Mouse (Mus musculus) megakaryocyte progenitor cell, adult 5-6 weeks (primary cell): ENCODE data around the gene Fbxl16. TPM values are rescaled to one million over a fixed set of nuclear protein-coding genes. Genes with fewer than 3 reads are reported as not detected.

Experiments
- ATAC-seq: replicated peaks from 2 replicates; pipeline ENCODE4 v1.8.0; 2016; ENCODE audit warnings: mild to moderate bottlenecking, moderate TSS enrichment, inconsistent platforms; ENCODE audit not compliant: poor library complexity
- total RNA-seq, 2 experiments: library from RNA; stranded (forward) in 1 of 2; stranded (reverse) in 1 of 2; fragments of 157-497, 149-512 nt in 1 of 2; fragments of 200-1000 nt in 1 of 2; gene quantifications; 2 replicates each; pipeline versions ENCODE4 v1.2.3 to v1.2.4; 2015 to 2017

Gene Fbxl16
- total RNA-seq (2015) (not detected in 2 replicates), total RNA-seq (2017) (not detected in 2 replicates)

DNA sequence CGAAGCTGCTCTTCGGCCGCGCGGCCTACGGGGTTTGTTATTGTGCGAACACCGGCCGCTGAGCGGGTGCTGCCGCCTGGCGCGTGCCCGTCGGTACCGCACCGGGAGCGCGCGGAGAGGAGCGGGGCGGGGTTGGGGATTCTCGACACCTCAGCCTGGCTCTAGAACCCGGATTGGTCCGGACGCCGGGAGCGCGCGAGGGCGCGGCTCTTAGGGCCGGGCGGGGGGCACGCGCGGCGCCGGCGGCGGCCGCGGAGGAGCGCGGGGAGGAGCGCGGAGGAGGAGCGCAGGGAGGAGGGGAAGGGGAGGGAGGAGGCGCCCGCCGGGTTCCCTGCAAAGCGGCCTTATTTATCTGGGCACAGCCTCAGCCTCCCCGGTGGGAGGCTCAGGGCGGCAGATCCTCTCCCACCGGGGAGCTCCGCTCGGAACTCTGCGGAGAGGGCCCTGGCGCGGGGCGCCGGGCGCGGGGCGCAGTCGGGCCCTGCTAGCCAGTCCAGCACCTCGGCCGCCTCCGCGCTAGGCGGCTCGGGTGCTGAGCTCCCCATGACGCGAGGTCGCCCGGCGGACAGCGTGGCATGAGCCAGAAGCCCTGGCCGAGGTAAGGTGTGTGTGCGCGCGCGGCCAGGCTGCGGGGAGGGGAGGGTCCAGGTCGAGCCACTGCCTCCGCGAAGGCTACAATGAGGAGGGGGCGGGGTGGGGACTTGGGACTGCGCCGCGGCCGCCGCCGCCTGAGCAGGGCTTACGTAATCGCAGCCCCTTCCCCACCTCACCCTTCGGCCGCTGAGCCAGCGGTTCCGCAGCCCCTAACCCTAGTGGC lies at the start of gene Fbxl16:
Gene Fbxl16 (plus strand): TSS at position 297 of the 817 bp plus-strand sequence.
- 0 out of 2 replicates have a peak, but pooled peaks have one; percentile 23 for ATAC-seq

DNA sequence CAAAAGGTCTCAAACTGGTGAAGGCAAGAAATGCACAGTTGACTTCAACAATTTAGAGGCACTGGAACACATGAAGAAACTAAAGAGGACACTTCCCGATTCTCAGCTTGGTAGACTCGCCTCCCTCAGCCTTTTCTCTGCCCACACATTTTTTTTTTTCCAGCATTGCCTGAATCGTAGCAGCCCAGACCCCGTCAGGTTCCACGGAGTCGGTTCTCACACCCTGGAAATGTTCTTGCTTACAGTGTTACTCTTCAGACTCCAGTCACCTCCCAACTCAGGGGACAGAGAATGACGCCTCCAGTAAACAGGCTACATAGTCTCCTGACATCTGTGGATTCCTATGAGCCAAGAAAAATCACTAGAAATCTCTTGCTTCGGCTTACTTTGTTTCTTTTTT lies 48.7 kb upstream of the Fbxl16 start:
- ATAC-seq, result no peak

DNA sequence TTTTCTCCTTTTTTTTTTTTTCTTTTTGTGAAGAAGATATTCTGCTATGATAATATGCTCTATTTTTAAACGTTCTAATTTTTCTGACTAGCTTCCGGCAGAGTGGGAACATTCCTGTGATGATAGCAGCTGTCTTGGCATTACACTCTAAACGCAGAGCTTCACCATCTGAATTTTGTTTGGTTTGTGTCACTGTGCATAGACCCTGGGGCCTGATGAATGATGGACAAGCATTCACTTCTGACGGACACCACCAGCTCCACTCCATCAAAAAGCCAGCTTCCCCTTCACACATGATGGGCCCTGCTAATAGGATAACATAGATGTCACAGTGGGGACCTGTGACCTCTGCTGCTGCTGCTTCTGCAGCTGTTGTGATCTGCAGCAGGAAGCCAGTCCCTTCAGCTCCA lies 47.3 kb upstream of the Fbxl16 start:
- ATAC-seq, result no peak

DNA sequence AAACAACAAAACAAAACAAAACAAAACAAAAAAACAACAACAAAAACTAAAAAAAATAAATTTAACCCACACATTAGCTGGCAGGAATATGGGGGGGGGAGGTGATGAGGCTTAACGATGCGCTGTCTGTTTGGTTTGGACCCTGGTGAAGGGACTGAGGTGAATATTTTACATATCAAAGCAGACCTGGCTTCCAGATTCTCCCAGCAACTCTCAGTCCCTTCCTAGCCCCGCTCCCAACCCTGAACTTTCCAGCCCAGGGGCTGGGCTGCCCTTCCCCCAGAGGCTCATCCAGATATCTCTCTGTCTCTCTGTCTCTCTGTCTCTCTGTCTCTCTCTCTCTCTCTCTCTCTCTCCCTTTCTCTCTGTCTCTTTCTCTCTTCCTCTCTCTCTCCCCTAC lies 46.3 kb upstream of the Fbxl16 start:
- ATAC-seq, result no peak

DNA sequence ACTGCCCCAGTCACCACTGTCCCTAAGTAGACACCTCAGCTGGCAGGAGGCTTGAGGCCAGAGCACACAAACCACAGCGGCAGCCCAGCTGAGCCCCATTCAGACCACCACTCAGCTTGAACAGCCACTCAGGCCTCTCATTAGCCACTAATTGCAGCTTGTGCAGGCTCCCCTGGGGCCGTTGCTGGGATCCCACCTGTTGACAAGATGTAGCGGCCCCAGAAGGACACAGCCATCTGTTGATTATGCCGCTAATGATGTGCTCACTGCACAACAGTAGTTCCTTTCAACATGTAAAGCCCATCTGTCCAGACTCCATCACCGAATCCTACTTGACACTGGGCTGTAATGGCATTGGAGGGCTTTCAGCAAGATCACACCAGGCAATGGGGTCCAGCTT lies 43.0 kb upstream of the Fbxl16 start:
- ATAC-seq, result no peak

DNA sequence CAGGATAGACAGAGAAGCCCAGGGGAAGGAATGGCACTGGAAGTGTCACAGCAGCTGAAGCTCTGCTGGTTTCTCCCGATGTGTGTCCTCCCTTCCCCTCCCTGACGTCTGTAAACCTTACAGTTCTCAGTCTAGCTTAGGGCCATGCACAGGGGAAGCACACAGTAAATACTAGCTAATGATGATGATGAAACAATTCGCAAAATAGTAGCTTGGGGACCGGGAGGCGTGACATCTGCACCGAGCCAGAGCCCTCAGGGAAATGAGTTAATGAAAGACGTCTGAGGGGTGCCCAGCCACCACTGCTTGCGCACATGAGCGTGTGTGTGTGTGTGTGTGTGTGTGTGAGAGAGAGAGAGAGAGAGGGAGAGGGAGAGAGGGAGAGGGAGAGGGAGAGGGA lies 39.6 kb upstream of the Fbxl16 start:
- ATAC-seq, result no peak

DNA sequence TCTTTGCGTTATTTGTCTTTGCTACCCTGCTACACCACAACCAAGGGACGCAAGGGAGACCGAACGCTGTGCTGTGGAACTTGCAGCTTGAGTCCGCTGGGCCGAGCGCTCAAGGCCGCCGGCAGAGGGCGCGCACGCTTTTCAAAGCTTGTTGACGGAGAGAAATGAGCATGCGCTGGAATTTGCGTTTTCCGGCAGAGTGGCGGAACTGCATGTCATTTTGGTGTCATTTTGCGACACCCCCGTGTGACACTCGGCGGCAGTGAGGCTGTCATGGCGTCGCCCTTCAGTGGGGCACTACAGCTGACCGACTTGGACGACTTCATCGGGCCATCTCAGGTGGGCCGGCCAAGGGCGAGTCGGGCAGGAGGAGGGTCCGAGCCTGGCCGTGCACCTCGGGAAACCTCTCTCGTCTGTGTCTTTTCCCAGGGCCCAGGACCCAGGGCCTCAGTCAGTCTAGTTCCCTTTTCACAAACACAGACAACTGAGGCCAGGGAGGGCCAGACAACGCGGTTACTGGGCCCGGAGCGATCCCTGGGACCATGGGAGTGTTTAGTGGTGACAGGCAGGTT lies 35.2 kb upstream of the Fbxl16 start, which contains the start of gene Narfl:
Gene Narfl (plus strand): TSS at position 228 of the 572 bp plus-strand sequence.
- peak; percentile 99 for ATAC-seq

DNA sequence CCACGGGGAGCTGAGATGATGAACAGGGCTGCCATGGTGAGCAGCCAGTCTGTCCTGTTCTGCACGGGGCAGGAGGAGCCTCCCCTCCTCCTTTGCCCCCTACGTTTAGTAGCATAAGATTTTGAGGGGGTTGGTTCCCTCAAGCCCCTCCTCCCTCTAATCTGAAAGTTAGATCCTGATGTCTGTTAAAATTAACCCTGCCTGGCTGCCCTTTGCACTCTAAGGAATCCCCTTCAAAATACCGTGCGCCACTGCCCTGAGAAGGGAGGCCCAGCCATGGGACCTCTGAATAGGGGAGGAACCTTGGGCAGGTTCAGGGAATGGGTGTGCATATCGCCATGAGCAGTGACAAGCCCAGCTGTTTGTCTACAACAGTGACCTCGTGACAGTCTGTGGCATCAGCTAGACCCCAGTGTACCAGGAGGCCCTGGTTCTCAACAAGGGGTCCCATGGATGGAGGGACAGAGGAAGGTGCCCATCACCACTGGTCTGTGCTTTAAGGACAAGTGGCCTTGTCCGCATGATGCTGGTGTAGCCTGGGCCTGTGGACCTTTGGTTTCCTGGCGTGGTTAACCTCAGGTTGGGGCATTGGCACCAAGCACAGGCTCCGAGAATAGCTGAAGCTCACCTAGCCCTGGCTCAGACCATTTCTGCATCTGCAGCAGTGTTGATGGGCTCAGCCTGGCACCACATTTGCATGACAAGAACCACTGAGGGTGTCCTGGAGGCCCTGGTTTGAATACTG lies 33.4 kb upstream of the Fbxl16 start:
- no peak for ATAC-seq

DNA sequence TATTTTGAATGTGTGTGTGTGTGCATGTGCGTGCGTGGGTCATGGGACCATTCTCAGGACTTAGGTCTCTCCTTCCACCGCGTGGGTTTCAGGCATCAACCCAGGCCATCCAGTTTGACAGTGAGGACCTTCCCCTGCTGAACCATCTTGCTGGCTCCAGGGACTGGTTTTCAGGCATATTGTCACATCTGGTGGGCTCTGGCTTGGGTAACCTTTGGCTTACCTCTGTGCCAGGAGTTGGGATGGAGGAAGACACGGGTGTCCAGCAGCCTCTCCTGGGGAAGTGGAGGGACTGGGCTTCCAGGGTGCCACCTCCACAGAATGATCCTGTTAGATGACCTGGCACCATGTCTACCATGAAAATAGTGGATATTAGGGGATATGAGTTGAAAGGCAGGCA lies 30.9 kb upstream of the Fbxl16 start:
- ATAC-seq, result no peak

DNA sequence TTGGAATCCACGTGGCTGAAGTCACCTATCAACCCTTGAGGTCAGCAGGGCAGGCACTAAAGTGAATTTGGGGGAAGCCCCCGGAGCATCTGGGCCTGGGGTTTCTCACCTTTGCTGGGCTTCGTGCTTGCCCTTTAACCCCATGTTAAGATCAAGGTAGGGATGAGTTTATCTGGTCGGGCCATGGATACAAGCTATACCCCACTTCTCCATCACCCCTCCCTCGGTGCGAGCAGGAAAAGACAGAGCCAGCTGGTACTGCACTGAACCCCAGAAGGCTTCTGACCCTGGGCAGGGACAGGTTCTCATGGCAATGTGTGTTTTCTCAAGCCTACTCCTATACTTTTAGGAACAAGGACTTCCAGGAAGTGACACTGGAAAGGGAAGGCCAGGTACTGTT lies 27.5 kb upstream of the Fbxl16 start:
- no peak for ATAC-seq

DNA sequence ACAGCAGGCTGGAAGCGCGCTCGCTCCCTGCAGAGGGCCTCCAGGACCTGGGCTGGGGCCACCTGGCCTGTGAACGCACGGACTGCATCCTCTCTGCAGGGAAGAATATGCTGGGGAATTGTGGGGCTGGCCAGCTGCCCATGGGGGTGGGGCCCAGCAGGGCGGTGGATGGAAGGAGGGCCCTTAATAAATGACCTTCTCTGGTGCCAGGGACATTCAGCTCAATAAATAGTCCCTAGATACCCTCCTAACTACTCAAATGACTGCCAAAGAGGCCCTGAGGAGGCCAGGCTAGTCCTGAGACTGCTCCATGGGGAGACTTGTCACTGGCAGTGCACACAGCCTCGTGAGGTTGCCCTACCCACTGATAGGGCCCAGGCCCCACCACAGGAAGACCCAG lies 25.8 kb upstream of the Fbxl16 start:
- no peak for ATAC-seq

DNA sequence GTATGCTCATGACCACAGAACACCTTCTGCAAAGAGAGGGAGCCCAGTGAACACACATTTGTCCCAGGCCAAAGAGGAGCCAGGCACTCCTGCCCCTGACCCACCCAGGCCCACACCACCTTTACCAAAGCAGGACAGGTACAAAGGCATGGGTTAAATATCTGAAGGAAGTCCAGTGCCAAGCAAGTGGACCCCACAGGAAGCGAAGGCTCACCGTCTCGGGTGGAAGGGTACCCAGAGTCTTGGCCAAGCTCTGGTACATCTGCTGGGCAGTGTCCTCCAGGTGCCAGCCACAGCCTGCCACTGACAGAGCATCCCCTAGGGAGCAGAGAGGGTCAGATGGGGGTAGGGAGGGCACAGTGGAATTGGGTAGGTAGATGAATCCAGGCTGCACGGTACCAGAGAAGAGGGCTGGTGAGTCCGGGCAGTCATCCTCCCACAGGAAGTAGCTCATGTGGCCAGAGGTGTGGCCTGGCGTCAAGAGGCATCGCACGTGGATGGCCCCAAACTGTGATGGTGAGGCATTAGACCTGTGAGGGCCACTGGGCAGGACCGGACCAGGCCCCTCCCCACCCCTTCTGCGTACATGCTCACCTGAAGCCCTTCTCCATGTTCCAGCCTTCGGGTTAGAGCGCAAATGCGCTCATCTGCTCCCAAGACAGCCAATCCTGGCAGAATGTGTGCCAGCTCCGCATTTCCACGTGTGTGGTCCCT lies 24.9 kb upstream of the Fbxl16 start:
- ATAC-seq, result no peak

DNA sequence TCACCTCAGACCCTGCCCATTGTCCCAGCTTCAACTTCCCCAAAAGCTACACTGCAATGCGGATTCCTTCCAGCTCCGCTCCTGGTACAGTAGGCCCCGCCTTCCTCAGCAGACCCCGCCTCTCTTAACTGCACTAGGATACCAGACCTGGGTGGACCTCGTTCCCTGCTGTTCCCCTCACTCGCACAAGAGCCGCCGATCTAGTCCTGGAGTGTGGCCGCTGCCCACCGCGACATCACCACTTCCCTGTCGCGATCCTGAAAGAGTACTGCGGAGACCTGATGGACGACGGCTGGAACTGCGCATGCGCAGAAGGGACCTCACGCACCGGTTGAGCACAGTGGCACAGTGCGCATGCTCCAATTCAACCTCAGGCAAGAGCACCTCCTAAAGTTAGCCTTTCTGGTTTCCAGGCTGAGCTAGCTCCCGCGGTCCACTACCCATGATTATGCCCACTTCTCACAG lies 23.6 kb upstream of the Fbxl16 start, which contains the start of gene Haghl:
Gene Haghl (minus strand): TSS at position 393 of the 465 bp plus-strand sequence.
- ATAC-seq, result peak; percentile 87

DNA sequence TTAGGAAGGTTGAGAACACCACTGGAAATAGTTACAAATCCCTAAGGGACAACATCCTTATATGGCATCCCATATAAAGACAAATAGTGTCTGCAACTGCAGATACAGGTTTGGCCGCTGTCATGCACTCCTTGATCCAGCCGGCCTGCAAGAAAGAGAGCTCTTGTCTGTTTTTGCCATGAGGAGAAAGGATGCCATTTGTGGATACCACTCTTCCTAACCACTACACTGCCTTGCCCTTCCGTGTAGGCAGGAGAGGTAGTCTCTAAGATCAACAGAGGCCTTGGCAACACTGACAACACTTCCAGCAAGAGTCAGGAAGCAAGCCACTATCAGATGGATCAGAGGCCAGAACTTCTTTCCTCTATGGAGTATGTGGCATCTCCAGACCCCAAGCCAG lies 22.6 kb upstream of the Fbxl16 start, which contains the start of gene Ccdc78:
Gene Ccdc78 (plus strand): TSS at position 301 of the 400 bp plus-strand sequence.
- ATAC-seq, result no peak

DNA sequence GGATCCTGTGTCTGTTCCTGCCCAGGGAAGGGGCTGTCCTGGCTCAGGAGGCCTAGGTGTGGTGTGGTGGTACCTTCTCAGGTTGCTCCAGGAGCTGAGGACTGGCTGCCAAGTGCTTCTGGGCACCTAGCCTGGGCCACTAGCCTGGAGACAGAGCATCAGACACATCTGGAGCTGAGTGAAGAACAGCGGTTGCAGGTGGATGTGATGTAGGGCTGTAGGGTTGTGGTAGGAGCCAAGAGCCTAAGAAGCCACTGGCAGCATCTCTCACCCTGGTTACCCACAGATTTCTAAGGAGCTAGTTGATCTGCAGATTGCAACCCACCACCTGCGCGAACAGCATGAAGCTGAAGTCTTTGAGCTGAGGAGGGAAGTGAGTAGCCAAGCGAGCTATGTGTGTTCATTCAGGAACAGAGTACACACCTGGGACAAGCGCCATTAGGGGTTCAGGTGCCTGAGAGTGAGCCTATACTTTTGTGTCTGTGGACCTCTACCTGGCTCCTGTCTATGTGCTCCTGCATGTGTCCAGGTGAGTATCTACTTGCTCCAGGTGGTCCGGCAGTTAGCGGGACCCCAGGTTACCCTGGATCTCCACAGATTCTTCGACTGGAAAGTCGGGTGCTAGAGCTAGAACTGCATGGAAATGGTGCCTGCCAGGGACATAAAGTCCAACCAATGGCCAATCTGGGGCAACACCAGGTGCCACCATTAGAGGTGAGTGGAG lies 21.9 kb upstream of the Fbxl16 start:
- no peak for ATAC-seq

DNA sequence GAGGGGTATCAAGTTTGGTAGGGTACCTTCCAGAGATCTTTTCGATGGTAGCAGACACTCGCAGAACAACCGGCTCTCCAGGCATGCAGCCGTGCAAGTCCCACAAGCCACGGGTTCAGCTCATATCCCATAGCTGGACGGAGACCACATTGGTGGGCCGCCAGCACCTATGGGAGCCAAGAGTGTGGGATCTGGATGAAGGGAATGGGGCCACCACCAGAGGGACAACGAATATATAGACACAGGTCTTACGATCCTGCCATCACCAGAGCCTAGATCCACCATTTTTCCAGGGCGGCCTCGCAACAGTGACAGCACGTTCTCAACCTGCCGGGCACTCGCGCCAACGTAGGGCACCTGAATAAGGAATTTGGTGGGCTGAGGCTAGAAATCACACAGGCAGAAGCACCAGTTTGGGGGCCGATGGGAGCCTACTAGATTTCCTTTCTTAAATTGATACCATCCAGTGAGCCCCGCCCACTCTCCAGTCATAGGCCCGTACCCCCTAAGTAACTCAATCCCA lies 17.5 kb upstream of the Fbxl16 start:
- no peak for ATAC-seq

DNA sequence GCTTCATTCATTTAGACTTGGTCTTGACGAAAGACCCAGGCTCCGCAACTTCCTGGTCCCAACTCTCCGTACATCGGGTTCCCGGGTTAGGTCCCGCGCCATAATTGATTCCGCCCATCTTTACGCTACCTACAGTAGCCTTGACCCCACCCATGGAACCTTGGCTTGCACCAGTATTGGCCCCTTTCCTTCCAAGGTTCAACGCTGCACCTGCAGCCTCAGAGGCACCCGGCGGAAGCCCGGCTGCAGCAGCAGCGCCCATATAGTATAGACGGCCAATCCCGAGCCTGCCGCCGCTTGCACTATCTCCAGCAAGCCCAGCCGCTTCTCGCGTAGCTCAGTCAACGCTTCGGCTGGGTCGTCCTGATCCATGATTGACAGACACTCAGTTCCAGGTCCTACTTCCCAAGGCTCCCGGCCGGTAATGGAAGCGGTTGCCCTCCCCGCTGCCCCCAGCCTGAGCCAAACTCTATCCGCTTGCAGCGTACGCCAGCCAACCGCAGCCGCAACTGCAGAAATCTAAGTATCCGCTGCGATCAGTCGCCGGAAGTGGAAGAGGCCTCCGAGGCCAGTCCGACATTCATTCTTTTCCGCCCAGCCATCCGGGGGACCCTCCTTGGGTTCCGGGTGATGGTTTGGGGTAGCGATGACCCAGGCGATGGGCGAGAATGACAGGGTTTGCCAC lies 16.9 kb upstream of the Fbxl16 start:
- peak; percentile 65 for ATAC-seq

DNA sequence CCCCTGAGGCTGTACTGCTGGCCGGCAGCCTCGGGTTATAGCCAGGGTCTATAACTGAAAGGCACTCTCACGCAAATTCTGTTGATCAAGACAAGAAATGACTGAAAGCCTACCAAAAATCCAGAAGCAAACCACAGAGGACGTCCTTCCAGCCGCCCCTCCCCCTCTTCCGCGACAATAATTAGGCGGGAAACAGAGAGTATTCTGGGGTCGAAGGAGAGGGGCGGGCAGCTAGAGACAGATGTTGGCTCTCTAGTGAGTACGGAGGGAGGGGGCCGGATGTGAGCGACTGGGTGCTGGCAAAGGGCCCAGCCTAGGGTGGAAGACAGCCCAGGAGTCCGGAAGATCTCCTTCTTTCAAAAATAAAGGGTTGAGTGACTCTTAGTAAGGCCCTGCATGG lies 16.3 kb upstream of the Fbxl16 start, which contains the start of gene Fam173a:
Gene Fam173a (minus strand): TSS at position 287 of the 400 bp plus-strand sequence.
- peak; percentile 57 for ATAC-seq

DNA sequence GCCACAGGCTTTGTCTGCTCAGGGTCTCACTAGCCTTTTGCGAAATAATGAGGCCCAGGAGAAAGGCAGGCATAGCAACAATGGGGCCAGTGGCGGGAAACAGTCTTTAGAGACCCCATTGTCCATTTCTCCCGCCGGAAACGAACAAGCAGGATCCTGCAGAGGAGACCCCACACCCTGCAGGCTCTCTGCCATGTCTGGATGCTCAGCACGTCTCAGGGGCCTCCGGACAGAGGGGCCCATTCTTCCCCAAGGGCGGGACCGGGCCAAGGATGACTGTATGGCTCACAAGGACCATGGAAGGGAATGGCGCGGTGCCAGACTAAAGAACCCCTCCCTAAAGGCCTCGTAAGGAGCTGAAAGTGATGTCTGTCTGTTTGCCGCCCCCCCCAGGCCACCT lies 14.7 kb upstream of the Fbxl16 start:
- no peak for ATAC-seq
